25 mouse cellular contexts compared by ENCODE assay signal in genomic region chr19:36958331-36958730, GRCm38 (mm10).
"Had no signal": no experiment of that assay in that cellular context is flagged by ENCODE, and none has a peak within 500 bp of the region (broad histone marks: within the 10 kb centered on the region; RNA-seq: fewer than 3 reads in every experiment).

No protein-coding gene starts in this region.

- H3K9me3 ChIP-seq: forebrain, embryonic 15.5 days; heart, embryonic 13.5 days; heart, embryonic 15.5 days; hindbrain, embryonic 12.5 days; limb, embryonic 13.5 days; limb, embryonic 15.5 days; liver, embryonic 12.5 days had no signal

- H3K27me3 ChIP-seq: forebrain, embryonic 15.5 days; heart, embryonic 13.5 days; heart, embryonic 15.5 days; hindbrain, embryonic 12.5 days; limb, embryonic 13.5 days; limb, embryonic 15.5 days; liver, embryonic 12.5 days had no signal

- H3K4me3 ChIP-seq: forebrain, embryonic 15.5 days; heart, adult 2 months; heart, embryonic 13.5 days; heart, embryonic 15.5 days; hindbrain, embryonic 12.5 days; limb, embryonic 13.5 days; limb, embryonic 15.5 days; liver, embryonic 12.5 days had no signal

- DNase-seq: forebrain, postnatal 0 days; gastrocnemius, postnatal 14 days; gastrocnemius, postnatal 36 days; heart, adult 11 months; heart, adult 2 months; heart, postnatal 14 days; heart, postnatal 36 days; kidney, adult 11 months; kidney, postnatal 25 days; layer of hippocampus, adult 9-11 months; layer of hippocampus, postnatal 36 days; left cerebral cortex, postnatal 4 days had no signal

- H3K4me1 ChIP-seq: forebrain, embryonic 15.5 days; hindbrain, embryonic 12.5 days; limb, embryonic 13.5 days; limb, embryonic 15.5 days had no signal

- H3K27ac ChIP-seq: forebrain, embryonic 15.5 days; heart, adult 2 months; heart, embryonic 13.5 days; heart, embryonic 15.5 days; hindbrain, embryonic 12.5 days; hindbrain, embryonic 14.5 days; kidney, postnatal 0 days; limb, embryonic 13.5 days; limb, embryonic 15.5 days; liver, embryonic 12.5 days; liver, embryonic 14.5 days had no signal

- H3K4me2 ChIP-seq: forebrain, embryonic 15.5 days; heart, embryonic 11.5 days; heart, embryonic 13.5 days; heart, embryonic 15.5 days; hindbrain, embryonic 12.5 days; hindbrain, embryonic 14.5 days; limb, embryonic 13.5 days; limb, embryonic 15.5 days; liver, embryonic 12.5 days had no signal

- H3K9ac ChIP-seq: forebrain, embryonic 15.5 days; forebrain, postnatal 0 days; heart, embryonic 13.5 days; heart, embryonic 15.5 days; hindbrain, embryonic 12.5 days; hindbrain, embryonic 14.5 days; limb, embryonic 13.5 days; limb, embryonic 15.5 days; liver, embryonic 12.5 days; liver, embryonic 14.5 days had no signal

- ATAC-seq: forebrain, embryonic 15.5 days; forebrain, postnatal 0 days; hindbrain, embryonic 16.5 days; inflammation-experienced regulatory T-cells, adult 6 months; liver, embryonic 12.5 days had no signal
